Mouse (Mus musculus) midbrain, embryonic 16.5 days (tissue): Measurements from ENCODE around the gene Zdhhc16. TPM values are rescaled to one million over a fixed set of nuclear protein-coding genes. Genes with fewer than 3 reads are reported as not detected.

Source experiments
- ATAC-seq: fragments of 200-750 bp; cut with Nextera tagmentation; 2 replicates; pipeline ENCODE4 v1.8.0; 2017; ENCODE audit warnings: moderate TSS enrichment
- H3K27ac ChIP-seq: fragments of 300-500 bp; sonication (generic); 2 replicates; pipeline ENCODE4 v1.5.1; 2014; ENCODE audit warnings: mild to moderate bottlenecking, low read length, mixed read lengths
- H3K27me3 ChIP-seq: fragments of 300-500 bp; sonication (generic); 2 replicates; pipeline ENCODE4 v1.6.1; 2014; ENCODE audit warnings: low read depth, low read length, mixed read lengths; ENCODE audit not compliant: control insufficient read depth, insufficient read depth
- H3K36me3 ChIP-seq: fragments of 300-500 bp; sonication (generic); 2 replicates; pipeline ENCODE4 v1.6.1; 2014; ENCODE audit warnings: mild to moderate bottlenecking, low read length, moderate library complexity, mixed read lengths; ENCODE audit not compliant: control insufficient read depth, insufficient read depth
- H3K4me1 ChIP-seq: fragments of 300-500 bp; sonication (generic); 2 replicates; pipeline ENCODE4 v1.6.1; 2014; ENCODE audit warnings: mild to moderate bottlenecking, low read length, mixed read lengths; ENCODE audit not compliant: control insufficient read depth, insufficient read depth
- H3K4me2 ChIP-seq: fragments of 300-500 bp; sonication (generic); 2 replicates; pipeline ENCODE4 v1.6.1; 2014; ENCODE audit warnings: mild to moderate bottlenecking, low read length, mixed read lengths
- H3K4me3 ChIP-seq: fragments of 300-500 bp; sonication (generic); 2 replicates; pipeline ENCODE4 v1.5.1; 2014; ENCODE audit warnings: low read depth, mild to moderate bottlenecking, low read length, moderate library complexity, mixed read lengths
- H3K9ac ChIP-seq: fragments of 300-500 bp; sonication (generic); 2 replicates; pipeline ENCODE4 v1.6.1; 2014; ENCODE audit warnings: low read depth, low read length, mixed read lengths
- H3K9me3 ChIP-seq: fragments of 300-500 bp; sonication (generic); replicated peaks from 2 replicates; pipeline ENCODE4 v1.6.1; 2014; ENCODE audit warnings: mild to moderate bottlenecking, low read length, mixed read lengths; ENCODE audit not compliant: control insufficient read depth, poor library complexity, severe bottlenecking
- WGBS: fragments of 180-500 bp; shearing (Covaris S2); extraction: QIAGEN DNeasy Blood & Tissue Kit; methylation state at CpG from one replicate; pipeline ENCODE4 v1.1.7; 2014; 5-methylcytosine and 5-hydroxymethylcytosine counted together
- polyA plus RNA-seq: library from polyadenylated mRNA; unstranded; fragments of >200 nt; fragmentation: Nextera tagmentation; extraction: Ambion mirVana; gene quantifications from 2 replicates; pipeline ENCODE4 v1.2.1, GENCODE M21; 2015

Gene Zdhhc16
- polyA plus RNA-seq, 1 experiment from 2014 or later, result 90.2 TPM

GRCm38 (mm10) chr19:41934124-41934523 lies 844 bp downstream of the Zdhhc16 start:
- Histone ChIP-seq H3K4me2 (peak overlapping the region; percentile 60), H3K27ac (no peak overlapping the region), H3K4me1 (peaks cover 20% of the 10 kb centered on the region), H3K27me3 (no peaks in the 10 kb centered on the region), H3K9ac (peak overlapping the region; percentile 63), H3K36me3 (peaks cover 7% of the 10 kb centered on the region; the same call in 1 of the 2 replicates), H3K9me3 (no peaks in the 10 kb centered on the region), H3K4me3 (peak overlapping the region; percentile 53)
- 22% methylated on average over 6 of the region's 6 CpGs for WGBS
- no peak for ATAC-seq

GRCm38 (mm10) chr19:41935921-41936320 lies 2.6 kb downstream of the Zdhhc16 start:
- no peak for ATAC-seq
- 91% methylated on average over 1 of the region's 1 CpGs for WGBS
- Histone ChIP-seq H3K9me3 (no peaks in the 10 kb centered on the region), H3K27me3 (no peaks in the 10 kb centered on the region), H3K9ac (no peak overlapping the region), H3K4me1 (peaks cover 20% of the 10 kb centered on the region), H3K36me3 (peaks cover 12% of the 10 kb centered on the region), H3K4me2 (no peak overlapping the region), H3K27ac (no peak overlapping the region), H3K4me3 (no peak overlapping the region)

GRCm38 (mm10) chr19:41938539-41938938 lies 5.3 kb downstream of the Zdhhc16 start:
- WGBS, result 95% methylated on average over 5 of the region's 5 CpGs
- no peak overlapping the region for H3K9ac ChIP-seq

GRCm38 (mm10) chr19:41943841-41944240 lies 10.6 kb downstream of the Zdhhc16 start:
- no peak overlapping the region for H3K27ac ChIP-seq
- no peaks in the 10 kb centered on the region for H3K27me3 ChIP-seq
- no peak overlapping the region for H3K4me3 ChIP-seq
- no peak overlapping the region for H3K4me2 ChIP-seq
- WGBS, result 92% methylated on average over 7 of the region's 7 CpGs
- peaks cover 66% of the 10 kb centered on the region for H3K36me3 ChIP-seq
- H3K9me3 ChIP-seq, result no peaks in the 10 kb centered on the region; the same call in 1 of the 2 replicates
- no peaks in the 10 kb centered on the region for H3K4me1 ChIP-seq
- ATAC-seq, result no peak
- no peak overlapping the region for H3K9ac ChIP-seq

More at GRCm38 (mm10) chr19:41938539-41938938, 5.3 kb downstream of the Zdhhc16 start:
- ATAC-seq, result no peak
- Histone ChIP-seq H3K9me3 (no peaks in the 10 kb centered on the region), H3K27ac (no peak overlapping the region), H3K36me3 (peaks cover 30% of the 10 kb centered on the region), H3K4me3 (no peak overlapping the region), H3K4me1 (peaks cover 11% of the 10 kb centered on the region), H3K27me3 (no peaks in the 10 kb centered on the region), H3K4me2 (no peak overlapping the region)

- H3K4me3 ChIP-seq, result no peak overlapping the region
- WGBS, result 84% methylated on average over 4 of the region's 4 CpGs
- H3K27me3 ChIP-seq, result no peaks in the 10 kb centered on the region
- no peak for ATAC-seq
- no peak overlapping the region for H3K4me2 ChIP-seq
- no peak overlapping the region for H3K9ac ChIP-seq
- H3K9me3 ChIP-seq, result no peaks in the 10 kb centered on the region
- no peaks in the 10 kb centered on the region for H3K4me1 ChIP-seq
- H3K36me3 ChIP-seq, result peaks cover 55% of the 10 kb centered on the region
- no peak overlapping the region for H3K27ac ChIP-seq
Observed at GRCm38 (mm10) chr19:41952287-41952686, 19.0 kb downstream of the Zdhhc16 start.

GRCm38 (mm10) chr19:41953574-41953973 lies 20.3 kb downstream of the Zdhhc16 start:
- H3K27me3 ChIP-seq, result no peaks in the 10 kb centered on the region
- peaks cover 50% of the 10 kb centered on the region for H3K36me3 ChIP-seq
- H3K27ac ChIP-seq, result no peak overlapping the region
- H3K4me1 ChIP-seq, result no peaks in the 10 kb centered on the region
- no peaks in the 10 kb centered on the region for H3K9me3 ChIP-seq
- WGBS, result 89% methylated on average over 3 of the region's 3 CpGs
- no peak for ATAC-seq
- no peak overlapping the region for H3K9ac ChIP-seq
- H3K4me3 ChIP-seq, result no peak overlapping the region
- no peak overlapping the region for H3K4me2 ChIP-seq

GRCm38 (mm10) chr19:41969618-41970017 lies 36.3 kb downstream of the Zdhhc16 start:
- WGBS, result 95% methylated on average over 7 of the region's 7 CpGs
- Histone ChIP-seq H3K36me3 (peaks cover 13% of the 10 kb centered on the region), H3K9ac (no peak overlapping the region), H3K27me3 (no peaks in the 10 kb centered on the region), H3K27ac (no peak overlapping the region), H3K4me2 (no peak overlapping the region), H3K4me1 (peaks cover 3% of the 10 kb centered on the region), H3K9me3 (no peaks in the 10 kb centered on the region), H3K4me3 (no peak overlapping the region)
- ATAC-seq, result no peak

GRCm38 (mm10) chr19:41973891-41974794 lies 40.9 kb downstream of the Zdhhc16 start:
- no peak overlapping the region for H3K27ac ChIP-seq
- H3K36me3 ChIP-seq, result peaks cover 2% of the 10 kb centered on the region; the same call in 1 of the 2 replicates
- H3K27me3 ChIP-seq, result no peaks in the 10 kb centered on the region
- peak; percentile 45; the same call in 1 of the 2 replicates for ATAC-seq
- 50% methylated on average over 13 of the region's 13 CpGs for WGBS
- no peak overlapping the region for H3K9ac ChIP-seq
- H3K4me3 ChIP-seq, result no peak overlapping the region
- H3K4me2 ChIP-seq, result no peak overlapping the region
- no peaks in the 10 kb centered on the region for H3K9me3 ChIP-seq
- peaks cover 5% of the 10 kb centered on the region for H3K4me1 ChIP-seq

- H3K4me2 ChIP-seq, result peak overlapping the region; percentile 92
- peaks cover 5% of the 10 kb centered on the region; the same call in 1 of the 2 replicates for H3K27me3 ChIP-seq
- H3K27ac ChIP-seq, result peak overlapping the region; percentile 87
- H3K4me1 ChIP-seq, result peaks cover 14% of the 10 kb centered on the region
- peak overlapping the region; percentile 90 for H3K4me3 ChIP-seq
- WGBS, result under 1% methylated on average over 16 of the region's 16 CpGs
- 0 out of 2 replicates have a peak, but pooled peaks cover 2% of the 10 kb centered on the region for H3K36me3 ChIP-seq
- H3K9me3 ChIP-seq, result no peaks in the 10 kb centered on the region
- peak overlapping the region; percentile 83 for H3K9ac ChIP-seq
- peak; percentile 16 for ATAC-seq
Observed at GRCm38 (mm10) chr19:41980422-41980818, 47.1 kb downstream of the Zdhhc16 start.
